Mouse (Mus musculus) lung, adult 2 months (tissue): Measurements from ENCODE around the gene Mfap3l.

Source experiments
- CTCF ChIP-seq: fragments of 200-500 bp; IDR thresholded peaks from 2 replicates; pipeline ENCODE4 v1.5.1; 2011; ENCODE audit warnings: mild to moderate bottlenecking, low read length, control low read depth; ENCODE audit not compliant: insufficient read depth
- POLR2A ChIP-seq: fragments of 200-500 bp; IDR thresholded peaks from 2 replicates; pipeline ENCODE4 v1.6.1; 2011; ENCODE audit warnings: low read depth, mild to moderate bottlenecking, control low read depth, low read length, borderline replicate concordance; ENCODE audit errors: extremely low read depth

DNA sequence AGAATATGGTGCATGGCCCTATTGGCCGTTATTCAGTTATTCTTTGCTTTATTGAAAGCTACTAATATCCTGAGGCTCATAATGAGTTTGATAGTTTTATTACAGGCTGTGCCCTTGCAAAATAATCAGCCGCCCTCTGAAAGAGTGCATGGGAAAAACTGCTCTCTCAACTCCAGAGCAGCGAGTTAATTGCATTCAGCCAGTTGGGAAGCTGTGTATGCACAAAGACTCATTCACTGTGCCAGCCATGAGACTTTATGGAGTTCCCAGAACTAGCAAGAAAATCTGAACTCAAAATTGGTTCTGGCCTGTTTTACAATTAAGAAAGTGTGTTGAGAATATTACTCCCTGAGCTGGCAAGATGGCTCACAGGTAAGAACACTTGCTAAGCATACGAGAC lies 12.5 kb downstream of the Mfap3l start:
- TF ChIP-seq POLR2A (no peak), CTCF (no peak)
